In the genomic region with DNA sequence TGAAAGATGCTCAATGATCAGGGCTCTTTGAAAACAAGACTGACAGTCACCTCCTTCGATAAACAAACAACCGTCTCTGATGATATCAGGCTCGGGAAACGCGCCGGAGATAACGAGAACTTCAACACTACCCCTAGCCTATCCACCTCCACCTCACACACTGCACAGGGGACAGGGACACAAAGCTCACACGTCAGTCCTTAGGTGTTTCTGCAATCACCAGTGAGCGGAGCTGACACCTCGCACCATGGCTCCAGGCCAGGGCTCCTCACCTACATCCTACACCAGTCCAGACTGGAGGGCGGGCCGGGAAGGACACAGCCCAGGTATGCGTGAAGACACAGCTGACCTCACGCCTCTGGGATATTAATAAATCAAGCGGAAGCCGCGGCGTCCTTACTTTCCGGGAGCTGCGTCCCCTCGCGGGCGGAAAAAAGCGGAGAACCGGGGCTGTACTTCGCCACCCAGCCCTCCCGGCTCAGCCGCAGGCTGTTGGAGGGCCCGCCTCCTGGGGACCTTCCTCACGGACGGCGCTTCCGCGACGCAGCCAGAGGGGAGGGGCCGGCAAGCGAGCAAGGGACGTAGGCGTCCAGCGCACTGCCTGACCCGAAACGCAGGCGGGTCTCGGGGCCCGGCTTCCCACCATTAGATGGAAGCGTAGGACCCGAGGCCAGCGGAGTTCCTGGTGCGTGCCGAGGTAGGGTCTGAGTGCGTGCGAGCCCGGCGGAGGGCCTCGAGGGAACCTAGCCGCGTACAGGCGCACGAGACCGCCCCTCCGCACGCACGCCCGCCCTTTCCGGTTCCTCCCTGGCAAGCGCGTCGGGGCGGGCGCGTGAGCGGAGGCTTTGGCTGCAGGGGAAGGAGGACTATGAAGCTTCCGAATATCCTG, we compare ENCODE assay signal across 1 mouse cellular context.
TF ChIP-seq lines count a peak whose summit lies in the region.

A gene (plus strand): TSS at position 430 of the 889 bp plus-strand sequence.
A gene (minus strand): TSS at position 502 of the 889 bp plus-strand sequence.

TF ChIP-seq in MEL, 35 proteins besides CTCF, POLR2A, EP300 and RAD21 (continued from another document):
- peak; percentile 90 for TF ChIP-seq KAT2A (conservative IDR thresholded peaks at IDR 0.05; ENCODE audit: low read depth, low read length)
- peak; percentile 59 for TF ChIP-seq NELFE (IDR thresholded peaks at IDR 0.05; ENCODE audit: low read depth, low read length)
- TF ChIP-seq POLR2AphosphoS2 (IDR thresholded peaks at IDR 0.05; ENCODE audit: low read length): peak; percentile 56; the same call in 1 of the 2 replicates
- TF ChIP-seq ZKSCAN1 (IDR thresholded peaks at IDR 0.05; ENCODE audit: low read depth, low read length): no peak
- TF ChIP-seq MAZ (IDR thresholded peaks at IDR 0.05; ENCODE audit: low read depth, low read length): peak; percentile 100
- peak; percentile 72; the same call in 1 of the 2 replicates for TF ChIP-seq GATA1 (IDR thresholded peaks at IDR 0.05; ENCODE audit: low read depth, low read length)
- TF ChIP-seq TBP (IDR thresholded peaks at IDR 0.05; ENCODE audit: low read depth, low read length): peak; percentile 10; the same call in 1 of the 2 replicates
- TF ChIP-seq UBTF (IDR thresholded peaks at IDR 0.05; ENCODE audit: borderline replicate concordance, insufficient read depth, low read depth, low read length): no peak
- TF ChIP-seq CHD2 (IDR thresholded peaks at IDR 0.05; ENCODE audit: low read length): no peak
- TF ChIP-seq JUND (IDR thresholded peaks at IDR 0.05; ENCODE audit: low read depth, low read length): no peak
- TF ChIP-seq TAL1 (IDR thresholded peaks at IDR 0.05; ENCODE audit: low read length): no peak
- peak; percentile 57 for TF ChIP-seq MXI1 (IDR thresholded peaks at IDR 0.05; ENCODE audit: low read depth, low read length)
- TF ChIP-seq GABPA (IDR thresholded peaks at IDR 0.05; ENCODE audit: low read depth, low read length): no peak
- 0 out of 2 replicates have a peak, but pooled peaks have one; percentile 2 for TF ChIP-seq MYC (IDR thresholded peaks at IDR 0.05; ENCODE audit: low read depth, low read length)
- TF ChIP-seq E2F4 (IDR thresholded peaks at IDR 0.05; ENCODE audit: borderline replicate concordance, low read depth, low read length): no peak
- TF ChIP-seq TCF12 (IDR thresholded peaks at IDR 0.05; ENCODE audit: low read depth, low read length): peak; percentile 50; the same call in 1 of the 2 replicates
- 0 out of 2 replicates have a peak, but pooled peaks have one; percentile 34 for TF ChIP-seq MYB (IDR thresholded peaks at IDR 0.05; ENCODE audit: low read depth, low read length)
- TF ChIP-seq SMC3 (IDR thresholded peaks at IDR 0.05; ENCODE audit: low read depth, low read length): no peak
- TF ChIP-seq ETS1 (IDR thresholded peaks at IDR 0.05; ENCODE audit: low read depth, low read length): no peak; the same call in 1 of the 2 replicates
- 0 out of 2 replicates have a peak, but pooled peaks have one; percentile 31 for TF ChIP-seq NRF1 (IDR thresholded peaks at IDR 0.05; ENCODE audit: insufficient read depth, low read depth, low read length, poor library complexity, severe bottlenecking)
- TF ChIP-seq ELF1 (IDR thresholded peaks at IDR 0.05; ENCODE audit: low read depth, low read length): peak; percentile 74; the same call in 1 of the 2 replicates
- peak; percentile 86 for TF ChIP-seq SIN3A (IDR thresholded peaks at IDR 0.05; ENCODE audit: low read length)
- no peak for TF ChIP-seq USF2 (IDR thresholded peaks at IDR 0.05; ENCODE audit: borderline replicate concordance in 1 of 2, insufficient read depth in 1 of 2, low read depth in 1 of 2, low read length in 2 of 2)
- peak; percentile 99 for TF ChIP-seq MAX (IDR thresholded peaks at IDR 0.05; ENCODE audit: low read length)
